Mouse (Mus musculus) liver, embryonic 15.5 days (tissue): ENCODE measurements at regions not wholly inside any gene's neighbourhood (a gene's known extent, or its start where the extent isn't known, plus 50 kb on each side); places are given as distances from the start of the nearest gene placed in this dataset.

Experiments
- ATAC-seq: fragments of 200-750 bp; cut with Nextera tagmentation; 2 replicates; pipeline ENCODE4 v1.8.0; 2017; ENCODE audit warnings: moderate number of reproducible peaks, mild to moderate bottlenecking, moderate library complexity; ENCODE audit not compliant: insufficient read depth
- H3K27ac ChIP-seq: fragments of 300-500 bp; sonication (generic); replicated peaks from 2 replicates; pipeline ENCODE4 v1.5.1; 2015; ENCODE audit warnings: mild to moderate bottlenecking, inconsistent platforms
- H3K27me3 ChIP-seq: fragments of 300-500 bp; sonication (generic); 2 replicates; pipeline ENCODE4 v1.6.1; 2015; ENCODE audit warnings: mild to moderate bottlenecking, inconsistent platforms
- H3K36me3 ChIP-seq: fragments of 300-500 bp; sonication (generic); replicated peaks from 2 replicates; pipeline ENCODE4 v1.6.1; 2015; ENCODE audit warnings: moderate library complexity, mild to moderate bottlenecking, inconsistent platforms
- H3K4me1 ChIP-seq: fragments of 300-500 bp; sonication (generic); replicated peaks from 2 replicates; pipeline ENCODE4 v1.6.1; 2015; ENCODE audit warnings: inconsistent platforms
- H3K4me2 ChIP-seq: fragments of 300-500 bp; sonication (generic); 2 replicates; pipeline ENCODE4 v1.6.1; 2015; ENCODE audit warnings: moderate library complexity, mild to moderate bottlenecking, inconsistent platforms
- H3K4me3 ChIP-seq: fragments of 300-500 bp; sonication (generic); replicated peaks from 2 replicates; pipeline ENCODE4 v1.5.1; 2015; ENCODE audit warnings: mild to moderate bottlenecking, inconsistent platforms
- H3K9ac ChIP-seq: fragments of 300-500 bp; sonication (generic); 2 replicates; pipeline ENCODE4 v1.6.1; 2015; ENCODE audit warnings: moderate library complexity, mild to moderate bottlenecking, inconsistent platforms
- H3K9me3 ChIP-seq: fragments of 300-500 bp; sonication (generic); replicated peaks from 2 replicates; pipeline ENCODE4 v1.6.1; 2016; ENCODE audit warnings: inconsistent platforms
- WGBS: fragments of 180-500 bp; shearing (Covaris S2); methylation state at CpG from one replicate; pipeline ENCODE4 v1.1.7; 2015; ENCODE audit warnings: mixed read lengths; ENCODE audit not compliant: insufficient replicate concordance; 5-methylcytosine and 5-hydroxymethylcytosine counted together

- Histone ChIP-seq H3K27ac (no peak overlapping the region), H3K36me3 (no peaks in the 10 kb centered on the region), H3K9me3 (no peaks in the 10 kb centered on the region), H3K4me3 (no peak overlapping the region), H3K4me2 (0 out of 2 replicates have a peak overlapping the region, but pooled peaks have one; percentile 5), H3K9ac (no peak overlapping the region), H3K27me3 (peaks cover 5% of the 10 kb centered on the region; the same call in 1 of the 2 replicates), H3K4me1 (no peaks in the 10 kb centered on the region)
- no peak for ATAC-seq
- WGBS = 57% methylated on average over 20 of the region's 20 CpGs
Measured at GRCm38 (mm10) chr13:97824071-97824716, 63.8 kb upstream of the Gm10260 start.

- no peak overlapping the region for H3K4me2 ChIP-seq
- H3K27ac ChIP-seq = no peak overlapping the region
- 43% methylated on average over 2 of the region's 2 CpGs for WGBS
- H3K27me3 ChIP-seq = peaks cover 5% of the 10 kb centered on the region; the same call in 1 of the 2 replicates
- no peaks in the 10 kb centered on the region for H3K9me3 ChIP-seq
- H3K9ac ChIP-seq = no peak overlapping the region
- H3K36me3 ChIP-seq = no peaks in the 10 kb centered on the region
- no peak overlapping the region for H3K4me3 ChIP-seq
- no peak for ATAC-seq
- H3K4me1 ChIP-seq = no peaks in the 10 kb centered on the region
Measured at GRCm38 (mm10) chr13:97821630-97822029, 61.2 kb upstream of the Gm10260 start.

GRCm38 (mm10) chr13:97821011-97821410 is 60.6 kb upstream of the Gm10260 start:
- Histone ChIP-seq H3K9me3 (no peaks in the 10 kb centered on the region), H3K36me3 (no peaks in the 10 kb centered on the region), H3K27ac (no peak overlapping the region), H3K27me3 (peaks cover 5% of the 10 kb centered on the region; the same call in 1 of the 2 replicates), H3K9ac (no peak overlapping the region), H3K4me1 (no peaks in the 10 kb centered on the region), H3K4me2 (no peak overlapping the region), H3K4me3 (no peak overlapping the region)
- no peak for ATAC-seq
- WGBS = 55% methylated on average over 3 of the region's 3 CpGs

GRCm38 (mm10) chr13:97820401-97820800 is 60.0 kb upstream of the Gm10260 start:
- H3K4me1 ChIP-seq = no peaks in the 10 kb centered on the region
- ATAC-seq = no peak
- no peak overlapping the region for H3K4me2 ChIP-seq
- H3K36me3 ChIP-seq = no peaks in the 10 kb centered on the region
- peaks cover 5% of the 10 kb centered on the region; the same call in 1 of the 2 replicates for H3K27me3 ChIP-seq
- no peak overlapping the region for H3K4me3 ChIP-seq
- H3K27ac ChIP-seq = no peak overlapping the region
- WGBS = 80% methylated on average over 8 of the region's 8 CpGs
- no peak overlapping the region for H3K9ac ChIP-seq
- no peaks in the 10 kb centered on the region for H3K9me3 ChIP-seq

GRCm38 (mm10) chr13:97819036-97819435 is 58.6 kb upstream of the Gm10260 start:
- Histone ChIP-seq H3K9me3 (no peaks in the 10 kb centered on the region), H3K27me3 (no peaks in the 10 kb centered on the region), H3K27ac (no peak overlapping the region), H3K36me3 (no peaks in the 10 kb centered on the region), H3K9ac (no peak overlapping the region), H3K4me2 (no peak overlapping the region), H3K4me1 (no peaks in the 10 kb centered on the region), H3K4me3 (no peak overlapping the region)
- 62% methylated on average over 9 of the region's 9 CpGs for WGBS
- no peak for ATAC-seq

- Histone ChIP-seq H3K27ac (no peak overlapping the region), H3K4me3 (no peak overlapping the region), H3K4me2 (no peak overlapping the region), H3K4me1 (no peaks in the 10 kb centered on the region), H3K27me3 (0 out of 2 replicates have a peak, but pooled peaks cover 3% of the 10 kb centered on the region), H3K9me3 (no peaks in the 10 kb centered on the region), H3K9ac (no peak overlapping the region), H3K36me3 (no peaks in the 10 kb centered on the region)
- WGBS = 69% methylated on average over 3 of the region's 3 CpGs
- ATAC-seq = no peak
Measured at GRCm38 (mm10) chr13:97816923-97817322, 56.5 kb upstream of the Gm10260 start.
